Mouse (Mus musculus) forebrain, embryonic 15.5 days (tissue): ENCODE results near the gene Pspn. TPM values are rescaled to one million over a fixed set of nuclear protein-coding genes. Genes with fewer than 3 reads are reported as not detected.

Source experiments
- ATAC-seq: fragments of 200-750 bp; cut with Nextera tagmentation; replicated peaks from 2 replicates; pipeline ENCODE4 v1.8.0; 2017; ENCODE audit warnings: mild to moderate bottlenecking, moderate TSS enrichment, moderate library complexity
- H3K27ac ChIP-seq: fragments of 300-500 bp; sonication (generic); replicated peaks from 2 replicates; pipeline ENCODE4 v1.5.1; 2015; ENCODE audit warnings: mild to moderate bottlenecking, inconsistent platforms
- H3K27me3 ChIP-seq: fragments of 300-500 bp; sonication (generic); 2 replicates; pipeline ENCODE4 v1.6.1; 2015; ENCODE audit warnings: inconsistent platforms
- H3K36me3 ChIP-seq: fragments of 300-500 bp; sonication (generic); 2 replicates; pipeline ENCODE4 v1.6.1; 2015; ENCODE audit warnings: mild to moderate bottlenecking, inconsistent platforms
- H3K4me1 ChIP-seq: fragments of 300-500 bp; sonication (generic); 2 replicates; pipeline ENCODE4 v1.6.1; 2015; ENCODE audit warnings: inconsistent platforms
- H3K4me2 ChIP-seq: fragments of 300-500 bp; sonication (generic); replicated peaks from 2 replicates; pipeline ENCODE4 v1.6.1; 2015; ENCODE audit warnings: mild to moderate bottlenecking, inconsistent platforms
- H3K4me3 ChIP-seq: fragments of 300-500 bp; sonication (generic); 2 replicates; pipeline ENCODE4 v1.5.1; 2015; ENCODE audit warnings: mild to moderate bottlenecking, inconsistent platforms
- H3K9ac ChIP-seq: fragments of 300-500 bp; sonication (generic); replicated peaks from 2 replicates; pipeline ENCODE4 v1.6.1; 2015; ENCODE audit warnings: mild to moderate bottlenecking, inconsistent platforms
- H3K9me3 ChIP-seq: fragments of 300-500 bp; sonication (generic); 2 replicates; pipeline ENCODE4 v1.6.1; 2016; ENCODE audit warnings: inconsistent platforms
- WGBS: fragments of 180-500 bp; shearing (Covaris S2); methylation state at CpG from one replicate; pipeline ENCODE4 v1.1.7; 2015; ENCODE audit warnings: mixed read lengths; 5-methylcytosine and 5-hydroxymethylcytosine counted together
- polyA plus RNA-seq: library from polyadenylated mRNA; unstranded; fragments of >200 nt; fragmentation: Nextera tagmentation; extraction: Ambion mirVana; gene quantifications from 2 replicates; pipeline ENCODE4 v1.2.1, GENCODE M21; 2015

Pspn gene
- polyA plus RNA-seq, 1 experiment from 2014 or later, result 0.55 TPM

DNA sequence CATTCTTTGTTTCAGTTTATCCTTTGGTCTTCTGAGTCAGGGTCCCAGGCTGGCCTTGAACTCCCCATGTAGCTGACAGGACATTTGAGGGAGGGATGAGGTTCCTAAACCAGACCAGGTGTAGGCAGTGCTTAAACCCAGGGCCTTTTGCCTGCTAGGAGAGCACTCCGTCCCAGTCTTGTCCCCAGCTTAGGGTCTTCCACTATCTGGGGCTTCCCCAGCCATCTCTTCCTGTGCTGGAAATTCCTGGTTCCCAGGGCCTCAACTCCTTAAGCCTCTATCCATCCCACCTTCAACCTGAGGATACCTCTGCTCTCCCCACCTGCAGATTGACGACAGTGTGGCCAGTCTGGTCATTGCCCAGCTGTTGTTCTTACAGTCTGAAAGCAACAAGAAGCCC lies 8.9 kb downstream of the Pspn start:
- Histone ChIP-seq H3K27me3 (no peaks in the 10 kb centered on the region), H3K9me3 (no peaks in the 10 kb centered on the region), H3K36me3 (peaks cover 32% of the 10 kb centered on the region), H3K4me2 (peak overlapping the region; percentile 79), H3K4me3 (peak overlapping the region; percentile 93), H3K9ac (peak overlapping the region; percentile 80), H3K4me1 (peaks cover 16% of the 10 kb centered on the region), H3K27ac (no peak overlapping the region)
- 62% methylated on average over 2 of the region's 2 CpGs for WGBS
- ATAC-seq, result no peak

GRCm38 (mm10) chr17:56990115-56990746 lies 9.6 kb downstream of the Pspn start, which contains the start of gene Clpp:
TSS of gene Clpp (plus strand) at chr17:56990305.
- Histone ChIP-seq H3K36me3 (peaks cover 25% of the 10 kb centered on the region), H3K9me3 (no peaks in the 10 kb centered on the region), H3K9ac (peak within 1 kb of the TSS; percentile 80), H3K4me1 (peaks cover 16% of the 10 kb centered on the region), H3K4me2 (peak within 1 kb of the TSS; percentile 79), H3K27me3 (no peaks in the 10 kb centered on the region), H3K27ac (peak within 1 kb of the TSS; percentile 90), H3K4me3 (peak within 1 kb of the TSS; percentile 93)
- WGBS, result under 1% methylated on average over 52 of the region's 52 CpGs
- peak; percentile 98 for ATAC-seq

DNA sequence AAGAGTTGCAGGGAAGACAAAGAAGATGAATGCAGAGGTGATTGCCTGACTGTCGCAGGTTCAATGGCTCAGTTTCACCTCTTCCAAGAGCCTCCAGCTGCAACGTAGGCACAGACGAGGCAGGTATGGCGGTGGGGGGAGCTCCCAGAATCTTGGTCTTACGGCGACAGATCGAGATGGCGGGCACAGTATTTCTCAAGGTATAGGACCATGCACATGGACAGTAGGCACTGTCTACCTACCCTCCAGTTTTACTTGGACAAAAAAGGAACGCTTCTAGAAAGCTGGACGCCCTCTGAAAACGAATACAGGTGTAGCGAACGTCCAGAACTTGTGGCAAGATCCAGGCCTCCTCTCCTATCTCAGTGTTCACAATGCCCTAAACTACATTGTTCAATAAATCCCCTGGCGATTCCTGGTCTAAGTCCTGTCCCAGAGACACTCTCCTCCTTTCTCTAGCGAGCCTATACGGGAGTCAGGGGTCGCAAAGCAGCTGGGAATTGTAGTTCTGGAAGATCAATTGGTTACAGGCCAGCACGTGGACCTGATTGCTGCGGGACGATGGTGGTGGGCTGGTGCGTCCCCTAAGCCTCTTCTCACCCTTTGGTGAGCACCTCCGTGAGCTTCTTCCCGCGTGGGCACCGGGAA lies 10.2 kb downstream of the Pspn start:
- Histone ChIP-seq H3K9ac (peak overlapping the region; percentile 80), H3K9me3 (no peaks in the 10 kb centered on the region), H3K4me3 (peak overlapping the region; percentile 93), H3K27ac (peak overlapping the region; percentile 90), H3K4me1 (peaks cover 16% of the 10 kb centered on the region), H3K36me3 (peaks cover 19% of the 10 kb centered on the region), H3K27me3 (no peaks in the 10 kb centered on the region), H3K4me2 (peak overlapping the region; percentile 79)
- 2% methylated on average over 25 of the region's 25 CpGs for WGBS
- ATAC-seq, result peak; percentile 93

DNA sequence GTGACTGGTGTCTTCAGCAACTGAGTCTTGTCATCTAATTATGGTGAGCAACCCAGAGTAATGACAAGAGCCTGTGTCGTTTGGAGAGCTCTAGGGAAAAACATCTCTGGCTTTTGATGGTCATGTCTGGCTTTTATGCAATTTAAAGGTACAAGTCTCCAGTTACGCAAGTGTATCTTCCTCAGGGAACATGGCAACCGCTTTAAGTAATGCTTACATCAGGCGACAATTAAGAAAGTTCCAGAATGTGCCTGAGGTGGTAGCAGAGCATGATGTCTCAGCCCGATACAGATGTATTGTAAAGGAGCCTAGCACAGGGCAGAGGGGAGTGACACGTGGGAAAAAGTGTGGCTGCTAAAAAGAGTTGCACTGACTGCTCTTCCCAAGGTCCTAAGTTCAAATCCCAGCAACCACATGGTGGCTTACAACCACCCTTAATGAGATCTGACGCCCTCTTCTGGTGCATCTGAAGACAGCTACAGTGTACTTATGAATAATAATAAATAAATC lies 10.8 kb downstream of the Pspn start:
- no peaks in the 10 kb centered on the region for H3K9me3 ChIP-seq
- peak overlapping the region; percentile 79 for H3K4me2 ChIP-seq
- H3K4me3 ChIP-seq, result peak overlapping the region; percentile 93
- H3K36me3 ChIP-seq, result peaks cover 14% of the 10 kb centered on the region
- H3K27me3 ChIP-seq, result no peaks in the 10 kb centered on the region
- ATAC-seq, result no peak
- peaks cover 16% of the 10 kb centered on the region for H3K4me1 ChIP-seq
- H3K9ac ChIP-seq, result peak overlapping the region; percentile 80
- no peak overlapping the region; the same call in 1 of the 2 replicates for H3K27ac ChIP-seq
- 70% methylated on average over 7 of the region's 7 CpGs for WGBS

- Histone ChIP-seq H3K27me3 (no peaks in the 10 kb centered on the region), H3K4me3 (no peak overlapping the region), H3K9ac (no peak overlapping the region), H3K27ac (no peak overlapping the region), H3K4me2 (no peak overlapping the region), H3K9me3 (no peaks in the 10 kb centered on the region), H3K36me3 (peaks cover 8% of the 10 kb centered on the region), H3K4me1 (peaks cover 16% of the 10 kb centered on the region)
- ATAC-seq, result no peak
- 93% methylated on average over 7 of the region's 7 CpGs for WGBS
Measured at GRCm38 (mm10) chr17:56988441-56988840, 11.4 kb downstream of the Pspn start.

DNA sequence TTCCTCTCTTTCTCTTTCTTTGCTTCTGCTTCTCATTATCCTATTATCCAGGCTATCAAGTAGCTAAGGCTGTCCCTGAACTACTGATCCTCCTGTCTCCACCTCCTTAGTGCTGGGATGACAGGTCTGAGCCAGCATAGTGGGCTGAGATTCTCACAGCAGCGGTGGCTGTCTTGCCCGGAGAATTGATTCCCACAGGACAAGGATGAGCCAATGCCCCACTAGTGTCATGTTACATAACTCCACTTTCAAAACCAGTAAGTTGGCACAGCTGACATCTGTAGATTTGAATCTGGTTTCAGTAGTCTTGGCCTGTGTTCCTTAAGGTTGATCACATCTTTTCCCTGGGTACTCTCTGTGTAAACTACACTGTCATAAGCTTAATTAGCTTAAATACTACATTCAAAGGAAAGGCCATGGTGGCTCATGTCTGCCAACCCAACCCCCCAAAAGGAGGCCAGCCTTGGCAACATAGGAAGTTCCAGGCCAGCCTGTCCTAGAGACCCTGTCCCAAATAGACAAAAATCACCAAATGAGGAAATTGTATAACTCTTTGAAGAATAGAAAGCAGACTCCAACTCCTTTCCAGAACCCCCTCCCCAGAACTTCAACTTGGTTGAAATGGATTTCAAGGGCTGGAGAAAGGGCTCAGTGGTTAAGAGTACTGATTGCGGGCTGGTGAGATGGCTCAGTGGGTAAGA lies 13.6 kb downstream of the Pspn start:
- Histone ChIP-seq H3K27me3 (no peaks in the 10 kb centered on the region), H3K9me3 (no peaks in the 10 kb centered on the region), H3K4me2 (no peak overlapping the region), H3K4me1 (peaks cover 9% of the 10 kb centered on the region), H3K36me3 (no peaks in the 10 kb centered on the region), H3K9ac (no peak overlapping the region), H3K27ac (no peak overlapping the region), H3K4me3 (no peak overlapping the region)
- ATAC-seq, result no peak
- 93% methylated on average over 3 of the region's 3 CpGs for WGBS

GRCm38 (mm10) chr17:56985656-56986055 lies 14.2 kb downstream of the Pspn start:
- no peak for ATAC-seq
- Histone ChIP-seq H3K27me3 (no peaks in the 10 kb centered on the region), H3K9ac (no peak overlapping the region), H3K9me3 (no peaks in the 10 kb centered on the region), H3K4me3 (no peak overlapping the region), H3K27ac (no peak overlapping the region), H3K4me1 (peaks cover 3% of the 10 kb centered on the region), H3K36me3 (no peaks in the 10 kb centered on the region), H3K4me2 (no peak overlapping the region)
- WGBS, result 75% methylated on average over 3 of the region's 3 CpGs

DNA sequence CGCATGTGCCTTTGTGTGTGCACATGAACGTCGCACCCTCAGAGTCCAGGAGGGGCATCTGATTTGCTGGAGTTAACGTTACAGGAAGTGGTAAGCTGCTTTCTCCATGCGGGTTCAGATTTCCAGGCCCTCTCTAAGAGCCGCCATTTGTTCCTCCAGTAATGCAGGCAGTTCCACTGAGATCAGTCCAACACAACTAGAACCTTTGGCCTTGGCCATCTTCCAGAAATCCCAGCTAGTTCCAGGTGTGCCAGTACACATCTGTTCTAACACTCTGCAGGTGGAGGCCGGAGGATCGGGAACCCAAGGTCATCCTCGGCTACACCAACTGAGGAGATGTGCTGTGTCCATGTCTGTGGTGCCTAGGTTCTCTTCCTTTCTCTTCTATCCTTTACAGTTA lies 14.9 kb downstream of the Pspn start:
- no peak overlapping the region for H3K9ac ChIP-seq
- H3K4me2 ChIP-seq, result no peak overlapping the region
- WGBS, result 87% methylated on average over 9 of the region's 9 CpGs
- H3K9me3 ChIP-seq, result no peaks in the 10 kb centered on the region
- peaks cover 3% of the 10 kb centered on the region; the same call in 1 of the 2 replicates for H3K4me1 ChIP-seq
- no peaks in the 10 kb centered on the region for H3K36me3 ChIP-seq
- no peaks in the 10 kb centered on the region for H3K27me3 ChIP-seq
- no peak overlapping the region for H3K27ac ChIP-seq
- no peak overlapping the region for H3K4me3 ChIP-seq
- ATAC-seq, result no peak

GRCm38 (mm10) chr17:56982013-56982412 lies 17.8 kb downstream of the Pspn start, which contains the start of gene Acer1:
TSS of gene Acer1 (minus strand) at chr17:56982126.
- Histone ChIP-seq H3K9me3 (no peaks in the 10 kb centered on the region), H3K27ac (no peak within 1 kb of the TSS), H3K36me3 (no peaks in the 10 kb centered on the region), H3K9ac (no peak within 1 kb of the TSS), H3K4me1 (no peaks in the 10 kb centered on the region), H3K4me2 (no peak within 1 kb of the TSS), H3K4me3 (no peak within 1 kb of the TSS), H3K27me3 (no peaks in the 10 kb centered on the region)
- 79% methylated on average over 5 of the region's 5 CpGs for WGBS
- ATAC-seq, result no peak

DNA sequence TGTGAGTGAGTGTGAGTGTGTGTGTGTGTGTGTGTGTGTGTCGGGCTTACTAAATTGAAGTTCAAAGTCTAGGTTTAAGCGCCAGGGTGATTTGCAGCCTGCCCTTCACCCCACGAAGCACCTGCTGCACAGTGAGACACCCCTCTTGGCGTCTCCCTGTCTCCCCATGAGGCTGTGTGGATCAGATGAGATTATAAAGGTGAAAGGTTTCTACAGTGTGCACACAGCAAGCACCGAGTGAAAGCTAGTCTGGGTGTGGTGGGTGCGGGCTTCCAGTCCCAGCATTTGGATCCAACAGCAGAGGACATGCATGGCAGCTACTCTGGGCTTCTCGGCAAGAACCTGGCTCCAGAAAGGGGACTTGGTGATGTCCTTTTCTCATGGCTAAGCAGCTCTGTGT lies 18.8 kb downstream of the Pspn start:
- no peak overlapping the region for H3K9ac ChIP-seq
- H3K9me3 ChIP-seq, result no peaks in the 10 kb centered on the region
- no peak overlapping the region for H3K4me2 ChIP-seq
- no peak overlapping the region for H3K27ac ChIP-seq
- no peak for ATAC-seq
- WGBS, result 82% methylated on average over 7 of the region's 7 CpGs
- no peaks in the 10 kb centered on the region for H3K4me1 ChIP-seq
- no peaks in the 10 kb centered on the region for H3K36me3 ChIP-seq
- H3K4me3 ChIP-seq, result no peak overlapping the region
- H3K27me3 ChIP-seq, result no peaks in the 10 kb centered on the region

- Histone ChIP-seq H3K9ac (no peak overlapping the region), H3K27ac (no peak overlapping the region), H3K4me3 (no peak overlapping the region), H3K4me1 (no peaks in the 10 kb centered on the region), H3K9me3 (no peaks in the 10 kb centered on the region), H3K4me2 (no peak overlapping the region), H3K36me3 (no peaks in the 10 kb centered on the region), H3K27me3 (no peaks in the 10 kb centered on the region)
- 46% methylated on average over 4 of the region's 8 CpGs for WGBS
- no peak for ATAC-seq
Measured at GRCm38 (mm10) chr17:56979524-56979923, 20.3 kb downstream of the Pspn start.
